In the genomic region with DNA sequence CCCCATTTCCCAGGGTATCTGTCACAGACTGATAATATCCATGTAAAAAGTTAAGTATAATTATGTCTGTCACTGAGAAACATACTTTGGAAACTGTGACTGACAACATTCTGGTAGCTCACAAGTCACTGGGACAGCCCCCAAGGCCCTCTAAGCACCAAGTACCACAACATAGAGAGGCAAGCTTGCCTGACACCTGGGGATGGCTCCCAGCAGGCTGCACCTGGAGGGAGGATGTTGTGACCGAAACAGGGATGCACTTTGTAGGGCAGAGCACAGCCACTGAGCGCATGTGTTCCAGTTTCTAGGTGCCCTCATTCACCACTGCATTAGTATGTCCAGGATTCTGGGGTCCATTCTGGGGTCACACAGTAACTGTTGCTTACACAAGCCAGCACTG, we compare ENCODE assay signal across 21 mouse cellular contexts.
"Had no signal": no experiment of that assay in that cellular context is flagged by ENCODE, and none has a peak within 500 bp of the region (broad histone marks: within the 10 kb centered on the region; RNA-seq: fewer than 3 reads in every experiment).

No protein-coding gene starts in this region.

- ATAC-seq: intestine, embryonic 16.5 days; liver, embryonic 12.5 days had no signal

- H3K9me3 ChIP-seq: limb, embryonic 10.5 days; limb, embryonic 13.5 days; liver, embryonic 12.5 days; liver, embryonic 15.5 days; midbrain, embryonic 10.5 days; neural tube, embryonic 12.5 days; neural tube, embryonic 15.5 days had no signal

- H3K27me3 ChIP-seq: liver, embryonic 12.5 days; liver, embryonic 15.5 days; neural tube, embryonic 12.5 days; neural tube, embryonic 15.5 days had no signal

- H3K27ac ChIP-seq: layer of hippocampus, adult 2 months; liver, embryonic 12.5 days; liver, embryonic 15.5 days; midbrain, embryonic 10.5 days; neural tube, embryonic 12.5 days; neural tube, embryonic 15.5 days had no signal

- H3K4me2 ChIP-seq: limb, embryonic 13.5 days; liver, embryonic 12.5 days; liver, embryonic 15.5 days; neural tube, embryonic 12.5 days; neural tube, embryonic 15.5 days had no signal

- H3K9ac ChIP-seq: liver, embryonic 12.5 days; liver, embryonic 15.5 days; neural tube, embryonic 12.5 days had no signal

- DNase-seq: kidney, adult 18-20 months; kidney, adult 9 months; kidney, postnatal 14 days; kidney, postnatal 4 days; layer of hippocampus, adult 9-11 months; liver; lung, adult 2 months; lung, postnatal 14 days; lung, postnatal 4 days; midbrain, embryonic 14.5 days; retina, postnatal 1 day; right cerebral cortex, postnatal 25 days had no signal

- H3K4me3 ChIP-seq: layer of hippocampus, adult 2 months; limb, embryonic 10.5 days; limb, embryonic 13.5 days; liver, embryonic 12.5 days; liver, embryonic 15.5 days; midbrain, embryonic 10.5 days; neural tube, embryonic 12.5 days; neural tube, embryonic 15.5 days had no signal
